Mouse (Mus musculus): ENCODE results near the gene Pigb.

GRCm38 (mm10) chr9:73048927-73049326 lies 8.7 kb upstream of the Pigb start:
- no peak for TF ChIP-seq CTCF (IDR thresholded peaks at IDR 0.05; ENCODE audit: low read depth)
- no peak for TF ChIP-seq EP300 (IDR thresholded peaks at IDR 0.05; ENCODE audit: low read depth)

All from liver, postnatal 0 days (tissue).